Mouse (Mus musculus): ENCODE measurements at regions not wholly inside any gene's neighbourhood (a gene's known extent, or its start where the extent isn't known, plus 50 kb on each side); places are given as distances from the start of the nearest gene placed in this dataset.
A peak's percentile ranks its signal among the peaks of the same experiment; 100 is the strongest.

DNA sequence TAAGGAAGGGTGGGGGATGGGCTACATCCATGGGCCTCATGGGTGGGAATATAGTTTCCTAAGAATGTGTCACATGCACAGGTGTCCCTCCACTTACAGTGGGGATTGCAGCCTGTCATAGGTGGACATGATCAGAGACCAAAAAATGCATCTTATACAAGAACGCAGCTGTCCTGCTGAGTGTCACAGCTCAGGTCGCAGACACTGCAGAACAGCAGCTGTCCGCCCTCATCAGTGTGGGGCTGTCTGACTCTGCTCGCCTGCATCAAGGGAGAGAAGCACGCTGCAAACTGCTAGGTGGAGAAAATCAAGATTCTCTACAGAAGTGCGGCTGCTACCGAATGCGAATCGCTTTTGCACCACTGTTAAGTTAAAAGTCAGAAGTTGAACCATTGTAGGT is 158.6 kb upstream of the Csf3r start:
- WGBS, result 71% methylated on average over 9 of the region's 9 CpGs
- Histone ChIP-seq H3K9ac (ENCODE audit: low read depth, low read length) (no peak overlapping the region), H3K4me2 (replicated peaks; ENCODE audit: low read depth) (no peak overlapping the region), H3K4me1 (replicated peaks; ENCODE audit: control insufficient read depth, insufficient read depth, low read length) (no peaks in the 10 kb centered on the region), H3K4me3 (ENCODE audit: low read depth, low read length) (no peak overlapping the region), H3K36me3 (ENCODE audit: control insufficient read depth, insufficient read depth) (no peaks in the 10 kb centered on the region), H3K27me3 (replicated peaks; ENCODE audit: control insufficient read depth, insufficient read depth, low read length) (no peaks in the 10 kb centered on the region), H3K27ac (ENCODE audit: low read depth, low read length) (no peak overlapping the region), H3K9me3 (ENCODE audit: control insufficient read depth) (no peaks in the 10 kb centered on the region)
- ATAC-seq, result no peak
- no peak for TF ChIP-seq CTCF (IDR thresholded peaks at IDR 0.05; ENCODE audit: low read depth)

DNA sequence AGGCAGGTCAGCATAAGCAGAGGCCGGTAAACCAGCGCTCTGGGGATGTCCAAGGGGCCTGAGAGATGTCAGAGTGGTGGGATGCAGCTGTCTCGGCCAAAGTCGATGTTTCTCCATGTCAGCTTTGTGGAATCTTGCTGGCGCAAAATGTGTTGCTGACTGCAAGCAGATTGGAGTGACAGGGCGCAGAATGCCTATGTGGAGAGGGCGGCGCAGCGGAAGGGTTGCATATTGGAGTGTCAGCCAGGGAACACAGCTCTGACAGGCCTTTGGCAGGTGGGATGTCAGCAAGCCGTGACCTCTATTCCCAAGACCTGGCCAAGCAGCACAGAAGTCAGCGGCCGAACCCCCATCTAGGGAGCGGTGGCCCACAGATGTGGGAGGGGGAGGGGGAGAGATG is 153.1 kb upstream of the Csf3r start:
- H3K27me3 ChIP-seq (replicated peaks; ENCODE audit: control insufficient read depth, insufficient read depth, low read length), result no peaks in the 10 kb centered on the region
- H3K9me3 ChIP-seq (ENCODE audit: control insufficient read depth), result no peaks in the 10 kb centered on the region
- H3K4me3 ChIP-seq (ENCODE audit: low read depth, low read length), result no peak overlapping the region
- no peak for ATAC-seq
- WGBS, result 80% methylated on average over 13 of the region's 13 CpGs
- H3K9ac ChIP-seq (ENCODE audit: low read depth, low read length), result no peak overlapping the region
- no peak overlapping the region for H3K4me2 ChIP-seq (replicated peaks; ENCODE audit: low read depth)
- no peaks in the 10 kb centered on the region for H3K4me1 ChIP-seq (replicated peaks; ENCODE audit: control insufficient read depth, insufficient read depth, low read length)
- no peak for TF ChIP-seq CTCF (IDR thresholded peaks at IDR 0.05; ENCODE audit: low read depth)
- H3K27ac ChIP-seq (ENCODE audit: low read depth, low read length), result no peak overlapping the region
- no peaks in the 10 kb centered on the region for H3K36me3 ChIP-seq (ENCODE audit: control insufficient read depth, insufficient read depth)

DNA sequence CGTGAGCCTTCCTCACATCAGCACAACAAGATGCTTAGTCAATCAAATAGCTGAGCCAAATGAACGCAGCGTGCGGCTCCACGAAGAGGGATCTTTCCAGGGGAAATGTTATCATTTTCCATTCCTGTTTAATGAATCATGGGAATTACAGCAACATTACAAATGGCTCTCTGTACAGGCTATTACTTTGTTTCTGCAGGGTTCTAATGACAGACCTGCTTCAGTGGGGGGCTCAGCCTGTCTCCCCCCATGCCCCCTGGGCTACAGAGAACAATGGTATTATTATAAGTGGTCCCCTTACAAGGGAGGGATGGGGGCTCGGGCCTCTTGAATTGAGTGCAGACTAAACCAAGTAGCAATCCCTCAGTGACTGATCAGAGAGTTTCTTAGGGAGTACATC is 144.3 kb upstream of the Csf3r start:
- no peak for TF ChIP-seq CTCF (IDR thresholded peaks at IDR 0.05; ENCODE audit: low read depth)
- WGBS, result 76% methylated on average over 6 of the region's 6 CpGs
- no peaks in the 10 kb centered on the region for H3K36me3 ChIP-seq (ENCODE audit: control insufficient read depth, insufficient read depth)
- no peak overlapping the region for H3K4me3 ChIP-seq (ENCODE audit: low read depth, low read length)
- H3K27ac ChIP-seq (ENCODE audit: low read depth, low read length), result no peak overlapping the region
- H3K4me1 ChIP-seq (replicated peaks; ENCODE audit: control insufficient read depth, insufficient read depth, low read length), result no peaks in the 10 kb centered on the region
- ATAC-seq, result no peak
- no peaks in the 10 kb centered on the region for H3K27me3 ChIP-seq (replicated peaks; ENCODE audit: control insufficient read depth, insufficient read depth, low read length)
- no peaks in the 10 kb centered on the region for H3K9me3 ChIP-seq (ENCODE audit: control insufficient read depth)
- no peak overlapping the region for H3K9ac ChIP-seq (ENCODE audit: low read depth, low read length)
- no peak overlapping the region for H3K4me2 ChIP-seq (replicated peaks; ENCODE audit: low read depth)

- H3K4me3 ChIP-seq (ENCODE audit: low read depth, low read length), result no peak overlapping the region
- 50% methylated on average over 3 of the region's 3 CpGs for WGBS
- H3K9ac ChIP-seq (ENCODE audit: low read depth, low read length), result no peak overlapping the region
- no peak for TF ChIP-seq CTCF (IDR thresholded peaks at IDR 0.05; ENCODE audit: low read depth)
- H3K4me2 ChIP-seq (replicated peaks; ENCODE audit: low read depth), result no peak overlapping the region
- H3K4me1 ChIP-seq (replicated peaks; ENCODE audit: control insufficient read depth, insufficient read depth, low read length), result no peaks in the 10 kb centered on the region
- no peaks in the 10 kb centered on the region for H3K27me3 ChIP-seq (replicated peaks; ENCODE audit: control insufficient read depth, insufficient read depth, low read length)
- H3K36me3 ChIP-seq (ENCODE audit: control insufficient read depth, insufficient read depth), result no peaks in the 10 kb centered on the region
- ATAC-seq, result no peak
- no peaks in the 10 kb centered on the region for H3K9me3 ChIP-seq (ENCODE audit: control insufficient read depth)
- H3K27ac ChIP-seq (ENCODE audit: low read depth, low read length), result no peak overlapping the region
These were observed 141.8 kb upstream of the Csf3r start for GRCm38 (mm10) chr4:125882531-125882930.

GRCm38 (mm10) chr4:125890510-125890909 is 133.8 kb upstream of the Csf3r start:
- TF ChIP-seq CTCF (IDR thresholded peaks at IDR 0.05; ENCODE audit: low read depth), result peak; percentile 50
- Histone ChIP-seq H3K9me3 (ENCODE audit: control insufficient read depth) (no peaks in the 10 kb centered on the region), H3K36me3 (ENCODE audit: control insufficient read depth, insufficient read depth) (no peaks in the 10 kb centered on the region), H3K4me1 (replicated peaks; ENCODE audit: control insufficient read depth, insufficient read depth, low read length) (no peaks in the 10 kb centered on the region), H3K9ac (ENCODE audit: low read depth, low read length) (no peak overlapping the region), H3K27me3 (replicated peaks; ENCODE audit: control insufficient read depth, insufficient read depth, low read length) (no peaks in the 10 kb centered on the region), H3K4me2 (replicated peaks; ENCODE audit: low read depth) (no peak overlapping the region), H3K27ac (ENCODE audit: low read depth, low read length) (no peak overlapping the region), H3K4me3 (ENCODE audit: low read depth, low read length) (no peak overlapping the region)
- 57% methylated on average over 4 of the region's 4 CpGs for WGBS
- ATAC-seq, result no peak

DNA sequence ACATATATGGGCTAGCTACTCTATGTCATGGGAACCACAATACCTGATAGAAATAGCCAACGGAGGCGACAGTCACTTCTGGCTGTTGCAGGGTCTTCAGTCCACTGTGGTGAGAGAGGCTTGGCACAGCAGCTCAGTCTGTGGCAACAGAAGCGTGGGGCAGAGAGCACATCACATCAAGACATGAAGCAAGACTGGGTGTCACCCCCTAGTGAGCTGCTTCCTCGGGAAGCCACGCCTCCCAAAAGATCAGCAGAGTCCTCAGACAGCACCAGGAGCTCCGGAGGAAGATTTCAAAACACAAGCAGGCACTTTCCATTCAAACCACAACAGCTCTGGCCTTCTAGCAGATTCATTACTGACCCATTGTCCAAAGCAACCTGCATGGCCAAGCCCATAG is 131.2 kb upstream of the Csf3r start:
- WGBS, result 65% methylated on average over 6 of the region's 6 CpGs
- no peaks in the 10 kb centered on the region for H3K4me1 ChIP-seq (replicated peaks; ENCODE audit: control insufficient read depth, insufficient read depth, low read length)
- no peak overlapping the region for H3K4me3 ChIP-seq (ENCODE audit: low read depth, low read length)
- H3K9me3 ChIP-seq (ENCODE audit: control insufficient read depth), result no peaks in the 10 kb centered on the region
- no peak for ATAC-seq
- H3K36me3 ChIP-seq (ENCODE audit: control insufficient read depth, insufficient read depth), result no peaks in the 10 kb centered on the region
- no peak overlapping the region for H3K4me2 ChIP-seq (replicated peaks; ENCODE audit: low read depth)
- no peak for TF ChIP-seq CTCF (IDR thresholded peaks at IDR 0.05; ENCODE audit: low read depth)
- H3K27me3 ChIP-seq (replicated peaks; ENCODE audit: control insufficient read depth, insufficient read depth, low read length), result no peaks in the 10 kb centered on the region
- H3K9ac ChIP-seq (ENCODE audit: low read depth, low read length), result no peak overlapping the region
- no peak overlapping the region for H3K27ac ChIP-seq (ENCODE audit: low read depth, low read length)

DNA sequence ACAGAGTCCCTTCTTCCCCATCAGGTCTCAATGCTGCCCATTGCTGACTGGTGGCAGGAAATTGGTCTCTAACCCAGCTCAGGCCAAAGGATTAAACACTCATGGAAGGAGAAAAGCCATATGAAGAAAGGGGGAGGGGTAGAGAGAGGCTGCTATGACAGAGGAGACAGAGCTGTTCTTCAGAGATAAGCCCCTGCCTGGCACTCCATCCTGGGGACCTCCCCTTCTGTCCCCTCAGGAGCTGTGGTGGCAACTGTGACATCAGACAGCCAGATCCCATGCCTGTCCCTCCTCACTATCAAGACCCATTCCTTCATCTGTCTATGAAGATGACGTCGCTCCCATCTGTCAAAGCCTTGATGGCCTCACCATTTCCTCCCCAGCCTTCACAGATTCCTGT is 126.6 kb upstream of the Csf3r start:
- Histone ChIP-seq H3K9ac (ENCODE audit: low read depth, low read length) (no peak overlapping the region), H3K4me2 (replicated peaks; ENCODE audit: low read depth) (no peak overlapping the region), H3K4me1 (replicated peaks; ENCODE audit: control insufficient read depth, insufficient read depth, low read length) (no peaks in the 10 kb centered on the region), H3K4me3 (ENCODE audit: low read depth, low read length) (no peak overlapping the region), H3K9me3 (ENCODE audit: control insufficient read depth) (no peaks in the 10 kb centered on the region), H3K36me3 (ENCODE audit: control insufficient read depth, insufficient read depth) (no peaks in the 10 kb centered on the region), H3K27ac (ENCODE audit: low read depth, low read length) (no peak overlapping the region), H3K27me3 (replicated peaks; ENCODE audit: control insufficient read depth, insufficient read depth, low read length) (no peaks in the 10 kb centered on the region)
- no peak for ATAC-seq
- WGBS, result 67% methylated on average over 2 of the region's 2 CpGs
- no peak for TF ChIP-seq CTCF (IDR thresholded peaks at IDR 0.05; ENCODE audit: low read depth)

Measured in intestine, postnatal 0 days (tissue).